15 mouse cellular contexts compared by ENCODE assay signal in genomic region chr14:79321881-79322280, GRCm38 (mm10).
"Had no signal": no experiment of that assay in that cellular context is flagged by ENCODE, and none has a peak within 500 bp of the region (broad histone marks: within the 10 kb centered on the region; RNA-seq: fewer than 3 reads in every experiment).

No protein-coding gene starts in this region.

- H3K27ac ChIP-seq: heart, adult 2 months; hindbrain, embryonic 10.5 days; hindbrain, embryonic 12.5 days; hindbrain, embryonic 14.5 days; intestine, embryonic 15.5 days; left cerebral cortex, adult 2 months; limb, embryonic 12.5 days; liver, embryonic 13.5 days; liver, embryonic 15.5 days had no signal

- H3K4me3 ChIP-seq: heart, adult 2 months; heart, embryonic 12.5 days; hindbrain, embryonic 10.5 days; hindbrain, embryonic 12.5 days; intestine, embryonic 15.5 days; layer of hippocampus, adult 2 months; left cerebral cortex, adult 2 months; limb, embryonic 10.5 days; limb, embryonic 12.5 days; liver, embryonic 13.5 days; liver, embryonic 15.5 days had no signal

- H3K27me3 ChIP-seq: heart, embryonic 12.5 days; hindbrain, embryonic 12.5 days; intestine, embryonic 15.5 days; limb, embryonic 12.5 days; liver, embryonic 13.5 days; liver, embryonic 15.5 days had no signal

- H3K36me3 ChIP-seq: heart, embryonic 12.5 days; hindbrain, embryonic 10.5 days; hindbrain, embryonic 12.5 days; intestine, embryonic 15.5 days; limb, embryonic 10.5 days; limb, embryonic 12.5 days; liver, embryonic 13.5 days; liver, embryonic 15.5 days had no signal

- H3K4me1 ChIP-seq: hindbrain, embryonic 12.5 days; intestine, embryonic 15.5 days had no signal

- DNase-seq: gastrocnemius, postnatal 36 days; heart, adult 2 months; heart, postnatal 4 days; liver, embryonic 13.5 days; liver, postnatal 0 days had no signal

- H3K9me3 ChIP-seq: heart, embryonic 12.5 days; hindbrain, embryonic 10.5 days; hindbrain, embryonic 12.5 days; intestine, embryonic 15.5 days; limb, embryonic 10.5 days; limb, embryonic 12.5 days; liver, embryonic 13.5 days; liver, embryonic 15.5 days had no signal
